Mouse (Mus musculus): ENCODE measurements around the gene Maml2.

The Maml2 gene

DNA sequence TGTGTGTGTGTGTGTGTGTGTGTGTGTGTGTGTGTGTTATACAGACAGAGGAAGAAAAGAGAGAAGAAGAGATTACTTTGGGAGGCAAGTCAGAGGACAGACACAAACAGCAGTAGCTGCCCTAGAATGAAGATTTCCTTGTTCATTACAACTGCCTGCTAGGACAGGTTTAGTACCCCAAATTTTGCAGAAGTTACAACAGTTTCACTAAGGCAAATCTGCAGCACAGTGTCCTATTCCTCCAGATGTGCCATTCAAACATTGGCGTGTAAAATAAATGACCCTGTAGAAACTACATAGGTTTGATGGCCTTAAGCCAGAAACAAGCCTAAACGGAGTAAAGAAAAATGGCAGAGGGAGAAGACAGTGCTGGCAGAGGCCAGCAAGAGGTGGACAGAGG, 195.1 kb downstream of the Maml2 start:
- DNase-seq (ENCODE audit: inconsistent ontology term): no peak

DNA sequence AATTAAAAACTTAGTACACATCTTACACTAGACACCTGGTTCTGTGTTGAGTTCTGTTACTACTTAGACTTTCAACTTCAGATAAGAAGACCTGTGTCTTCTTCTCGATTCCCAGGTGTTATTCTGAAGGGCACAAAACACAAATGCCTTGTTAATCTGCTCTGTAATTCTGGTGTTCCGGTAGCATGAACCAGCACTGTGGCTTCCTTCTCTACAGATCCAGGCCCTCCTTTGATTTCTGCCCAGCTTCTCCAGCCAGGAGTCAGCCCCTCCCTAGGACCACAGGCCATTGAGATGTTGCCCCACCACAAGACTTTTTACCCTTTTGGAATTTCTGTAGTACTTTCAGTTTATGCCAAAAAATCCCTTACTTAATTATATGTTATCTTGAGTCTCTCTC, 196.0 kb downstream of the Maml2 start:
- DNase-seq (ENCODE audit: inconsistent ontology term): no peak

DNA sequence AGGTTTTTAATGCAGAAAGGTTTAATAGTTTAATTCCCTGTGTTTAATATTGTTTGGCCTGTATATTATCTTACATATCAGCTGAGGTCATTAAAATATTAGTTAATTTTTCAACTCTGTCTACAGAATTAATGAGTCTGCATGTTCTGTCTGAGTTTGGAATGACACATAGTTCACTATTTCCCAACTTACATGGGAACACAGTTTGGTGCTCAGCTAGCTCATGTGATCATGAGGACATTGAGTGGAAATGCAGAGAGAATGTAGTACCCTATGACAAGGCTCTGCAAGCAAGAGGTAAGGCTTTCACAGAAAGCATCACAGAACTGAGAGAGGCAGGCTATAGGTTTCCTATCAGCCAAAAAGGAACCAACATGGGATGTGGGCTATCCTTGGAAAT, 197.8 kb downstream of the Maml2 start:
- no peak for DNase-seq (ENCODE audit: inconsistent ontology term)

DNA sequence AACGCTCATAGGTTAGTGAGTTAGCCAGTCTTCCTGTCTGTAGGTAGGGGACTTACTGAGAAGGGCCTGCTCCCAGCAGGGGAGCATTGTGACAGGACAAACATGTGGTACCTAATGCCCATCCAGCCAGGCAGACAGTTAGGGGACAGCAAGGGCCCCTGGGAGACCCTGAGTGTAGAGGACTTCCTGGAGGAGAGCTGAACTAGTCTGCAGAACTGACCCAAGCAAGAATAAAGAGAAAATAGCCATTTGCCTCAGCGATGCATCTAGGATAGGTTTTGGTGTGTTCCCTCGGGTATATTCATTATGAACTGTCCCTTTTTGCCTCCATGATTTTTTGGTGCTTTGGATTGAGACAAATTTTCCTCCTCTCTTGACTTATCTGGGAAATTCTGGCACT, 199.3 kb downstream of the Maml2 start:
- no peak for DNase-seq (ENCODE audit: inconsistent ontology term)

DNA sequence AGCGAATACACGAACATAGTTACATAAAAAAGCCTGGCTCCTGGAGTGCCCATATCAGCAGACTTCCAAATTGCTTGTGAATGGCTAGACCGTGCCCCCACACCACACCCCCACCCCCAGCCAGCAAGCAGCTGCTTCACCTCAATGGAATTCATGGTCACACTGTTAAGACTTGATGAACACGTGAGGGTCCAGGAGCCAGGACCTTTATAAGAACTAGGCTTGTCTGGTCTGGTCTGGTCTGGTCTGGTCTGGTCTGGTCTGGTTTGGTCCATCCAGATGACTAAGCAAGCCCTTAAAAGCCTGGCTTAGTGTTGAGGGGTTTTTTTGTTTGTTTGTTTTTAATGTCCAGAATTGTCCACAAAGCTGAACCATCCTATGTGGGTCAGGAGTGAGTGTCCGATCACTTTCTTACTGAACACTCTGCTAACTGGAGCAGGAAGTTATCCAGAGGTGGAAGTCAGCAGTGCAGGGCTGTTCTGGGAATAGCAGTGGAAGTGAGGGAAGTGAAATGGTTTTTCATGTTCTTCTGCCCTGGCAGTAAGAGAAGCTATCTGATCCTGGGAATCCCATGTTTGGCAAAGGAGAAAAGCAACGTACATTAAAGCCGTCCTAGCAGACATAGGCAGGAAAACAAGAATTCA, 200.1 kb downstream of the Maml2 start:
- peak; percentile 86 for DNase-seq (ENCODE audit: inconsistent ontology term)

DNA sequence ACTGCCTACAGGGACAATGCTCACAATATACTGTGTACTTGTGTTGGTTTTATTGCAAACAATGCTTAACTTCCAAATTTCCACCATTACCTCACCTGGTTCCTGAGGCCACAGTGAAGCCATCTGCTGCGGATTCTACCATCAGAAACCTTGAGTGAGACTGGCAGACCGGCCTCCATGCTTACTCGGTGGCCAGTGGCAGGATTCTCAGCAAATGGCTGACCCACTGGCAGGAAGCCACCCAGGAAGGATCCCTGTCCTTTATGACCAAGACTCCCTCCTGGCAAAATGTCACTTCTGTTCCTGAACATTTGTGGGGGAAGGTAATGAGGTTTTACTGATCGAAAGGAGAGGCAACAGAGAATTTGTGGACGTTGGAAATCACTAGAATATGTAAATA, 202.3 kb downstream of the Maml2 start:
- DNase-seq (ENCODE audit: inconsistent ontology term): no peak

DNA sequence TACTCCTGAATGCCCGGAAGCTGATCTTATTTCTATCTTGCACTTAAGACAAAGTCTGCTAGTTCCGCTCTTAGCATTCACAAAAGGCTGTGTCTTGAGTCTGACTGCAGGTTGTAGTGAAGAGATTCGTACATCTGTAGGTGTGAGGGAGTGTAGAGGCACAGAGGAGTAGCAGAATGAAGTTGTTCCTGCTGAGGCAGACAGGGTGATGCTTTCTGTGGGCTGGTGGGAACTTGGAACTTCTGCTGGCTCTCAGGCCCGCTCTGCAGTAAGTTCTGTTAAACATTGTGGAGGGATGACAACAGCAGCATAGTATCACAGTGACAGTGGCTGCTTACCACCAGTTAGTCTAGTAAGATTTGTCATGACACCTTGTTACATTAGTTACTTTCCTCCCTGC, 207.3 kb downstream of the Maml2 start:
- DNase-seq (ENCODE audit: inconsistent ontology term): no peak

DNA sequence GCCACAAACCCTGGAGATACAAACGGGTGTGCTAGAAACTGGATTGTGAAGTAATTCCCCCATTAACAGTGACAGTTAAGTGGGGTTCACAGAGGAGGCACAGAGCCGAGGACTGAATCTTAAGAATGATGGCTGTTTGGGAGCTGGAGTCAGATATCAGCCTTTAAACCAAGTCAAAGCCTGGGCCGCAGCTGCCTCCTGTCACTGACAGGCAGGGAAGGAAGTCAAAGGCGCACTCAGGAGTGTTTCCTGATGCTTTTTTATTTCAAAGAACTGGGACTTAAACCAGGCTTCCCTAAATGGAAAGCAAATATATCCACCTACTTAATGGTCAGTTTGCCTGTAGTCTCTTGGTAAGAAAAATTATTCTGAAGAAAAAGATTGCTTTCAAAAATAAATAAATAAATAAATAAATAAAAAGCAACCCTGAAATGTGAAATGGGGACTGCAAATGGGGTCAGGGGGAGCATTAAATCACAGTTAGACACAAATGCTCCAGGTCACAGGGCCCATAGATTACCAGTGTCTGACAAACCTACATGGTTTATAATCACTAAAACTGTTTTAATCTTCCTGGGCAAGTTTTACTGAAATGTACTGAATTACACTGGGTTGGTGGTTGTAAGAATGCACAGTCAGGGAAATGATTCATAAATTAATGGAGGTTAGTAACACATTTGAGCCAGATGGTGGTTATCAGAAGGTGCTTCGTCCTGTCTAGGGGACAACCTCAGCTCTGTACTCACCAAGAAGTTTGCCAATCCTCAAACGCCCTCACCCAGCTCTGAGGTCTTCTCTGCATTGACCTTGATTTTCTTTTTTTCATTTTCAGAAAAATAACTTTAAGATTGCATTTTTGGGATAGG, 209.4 kb downstream of the Maml2 start:
- DNase-seq (ENCODE audit: inconsistent ontology term): no peak

DNA sequence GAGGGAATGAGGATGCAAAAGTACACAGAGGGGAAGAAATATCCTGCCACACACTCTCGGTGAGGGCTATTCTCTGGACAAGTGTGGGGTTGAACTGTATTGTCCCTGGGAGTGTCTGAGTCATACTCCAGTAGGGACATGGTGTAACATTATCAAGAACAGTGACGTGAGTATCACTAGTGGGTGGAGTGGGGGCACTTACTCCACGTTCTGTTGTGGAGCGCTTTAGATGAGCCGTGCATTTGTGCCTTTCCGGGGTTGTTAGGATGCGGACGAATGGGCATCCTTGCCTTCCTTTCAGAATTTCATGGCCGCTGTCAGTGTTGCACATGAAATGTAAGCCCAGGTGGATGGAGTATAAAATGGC, 210.0 kb downstream of the Maml2 start:
- DNase-seq (ENCODE audit: inconsistent ontology term): no peak

DNA sequence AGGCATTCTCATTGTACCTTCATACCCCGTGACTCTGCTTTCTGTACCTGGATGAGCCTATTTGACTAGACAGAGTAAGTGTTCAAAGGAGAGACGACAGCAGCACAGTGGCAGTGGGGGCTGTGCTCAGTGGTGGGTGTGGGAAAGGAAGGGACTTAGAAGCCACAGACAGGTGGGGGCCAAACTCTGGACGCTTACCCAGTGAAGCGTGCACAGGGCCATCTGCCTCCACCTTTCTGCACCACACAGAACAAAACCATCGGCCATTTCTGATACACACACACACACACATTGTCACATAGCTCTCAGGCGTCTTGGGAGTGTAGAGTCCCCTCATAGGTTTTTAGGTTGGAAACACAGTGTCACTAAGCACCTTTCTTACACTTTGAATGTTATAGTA, 212.0 kb downstream of the Maml2 start:
- no peak for DNase-seq (ENCODE audit: inconsistent ontology term)

DNA sequence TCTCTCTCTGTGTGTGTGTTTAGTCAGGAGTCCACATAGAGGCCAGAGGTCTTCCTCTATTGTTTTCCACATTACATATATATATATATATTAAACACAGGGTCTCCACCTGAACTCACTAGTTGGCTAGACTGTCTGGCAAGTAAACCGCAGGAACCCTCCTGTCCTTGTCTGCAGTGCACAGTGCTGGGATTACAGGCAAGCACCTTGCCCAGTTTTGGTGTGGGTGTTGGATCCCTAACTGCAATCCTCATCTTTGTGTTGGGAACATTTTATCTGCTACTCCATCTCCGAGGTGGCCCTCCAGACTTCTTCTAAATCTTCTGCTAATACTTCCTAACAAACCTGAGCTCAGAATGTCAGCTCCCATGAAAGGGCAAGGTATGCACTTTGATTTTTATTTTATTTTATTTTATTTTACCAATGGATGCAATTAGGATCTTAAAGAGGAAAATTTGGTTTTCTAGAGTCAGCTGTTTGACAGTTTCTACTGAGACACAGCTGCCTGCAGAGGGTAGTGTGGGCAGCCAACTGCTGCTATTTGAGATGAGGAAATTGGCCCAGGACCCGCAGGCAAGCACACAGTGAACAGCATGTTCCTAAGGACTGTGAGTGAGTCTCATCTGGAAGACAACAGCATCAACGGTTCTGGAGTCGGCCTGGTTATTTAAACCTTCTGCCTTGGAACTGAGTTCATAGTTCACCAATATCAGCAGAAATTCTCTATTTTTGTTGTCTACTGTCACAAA, 213.0 kb downstream of the Maml2 start:
- no peak for DNase-seq (ENCODE audit: inconsistent ontology term)

DNA sequence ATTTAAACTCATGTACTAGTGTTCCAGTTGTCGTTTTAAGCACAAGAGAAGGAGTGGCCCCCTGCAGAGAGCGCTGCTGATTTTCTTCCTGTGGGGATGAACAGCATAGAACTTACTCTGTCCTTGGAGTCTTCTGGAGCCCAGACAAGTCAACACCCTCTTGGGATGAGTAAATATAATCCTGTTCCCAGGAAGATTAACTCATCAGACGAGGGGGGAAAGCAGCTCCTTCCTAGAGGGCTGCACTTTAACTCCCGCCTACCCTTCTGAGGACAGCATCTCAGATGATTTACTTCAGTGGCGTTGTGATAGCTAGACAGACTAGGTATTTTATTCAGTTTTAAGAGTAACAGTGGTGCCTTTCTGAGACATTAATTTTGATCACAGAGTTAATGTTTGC, 215.4 kb downstream of the Maml2 start:
- no peak for DNase-seq (ENCODE audit: inconsistent ontology term)

DNA sequence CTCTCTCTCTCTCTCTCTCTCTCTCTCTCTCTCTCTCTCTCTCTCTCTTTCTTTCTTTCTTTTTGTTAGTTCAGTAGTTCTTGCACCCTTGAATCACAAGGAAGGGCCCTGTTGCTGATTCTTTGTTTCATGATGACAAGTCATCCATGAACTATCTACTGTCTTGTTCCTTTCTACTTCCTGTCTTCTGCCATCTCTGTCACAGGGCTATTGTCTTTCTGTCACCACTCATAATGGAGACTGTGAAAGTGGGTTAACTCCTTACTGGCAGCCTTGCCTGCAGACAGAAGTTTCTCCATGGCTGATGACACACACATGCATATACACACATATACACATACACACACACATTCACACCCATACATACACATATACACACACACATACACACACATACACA, 216.7 kb downstream of the Maml2 start:
- DNase-seq (ENCODE audit: inconsistent ontology term): no peak

DNA sequence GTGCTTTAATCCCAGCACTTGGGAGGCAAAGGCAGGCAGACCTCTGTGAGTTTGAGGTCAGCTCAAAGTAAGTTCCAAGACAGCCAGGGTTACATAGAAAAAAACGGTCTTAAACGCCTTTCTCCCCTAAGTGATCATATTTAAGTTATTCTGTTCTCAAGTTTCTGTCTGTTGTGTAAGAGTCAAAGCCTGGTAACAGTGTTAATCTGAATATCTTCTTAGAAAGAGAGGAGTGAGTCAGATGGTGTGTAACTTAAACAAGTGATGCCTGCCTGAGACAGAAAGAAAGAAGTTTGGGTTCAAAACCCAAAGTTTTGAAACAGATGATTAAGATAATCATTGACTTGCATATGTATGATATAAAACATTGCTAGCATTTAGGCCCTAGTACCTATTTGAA, 218.2 kb downstream of the Maml2 start:
- no peak for DNase-seq (ENCODE audit: inconsistent ontology term)

DNA sequence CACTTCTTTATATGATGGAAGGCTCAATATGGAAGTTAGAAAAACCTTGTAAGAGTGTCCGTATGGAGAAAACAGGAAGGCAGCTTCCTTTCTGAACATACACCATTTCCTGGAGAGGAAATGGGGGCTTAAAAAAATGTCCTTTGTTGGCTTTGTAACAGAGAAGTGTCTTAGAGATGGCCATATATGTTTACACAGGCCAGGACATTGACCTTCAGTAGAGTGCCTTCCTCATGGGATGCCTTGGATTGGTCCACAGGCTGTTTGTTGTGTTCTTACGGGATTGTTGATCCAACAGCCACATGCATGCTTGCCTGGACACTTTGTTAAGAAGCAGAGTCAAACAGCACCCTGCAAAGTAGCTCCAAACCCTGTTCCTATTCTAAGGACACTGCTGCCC, 220.3 kb downstream of the Maml2 start:
- no peak for DNase-seq (ENCODE audit: inconsistent ontology term)

DNA sequence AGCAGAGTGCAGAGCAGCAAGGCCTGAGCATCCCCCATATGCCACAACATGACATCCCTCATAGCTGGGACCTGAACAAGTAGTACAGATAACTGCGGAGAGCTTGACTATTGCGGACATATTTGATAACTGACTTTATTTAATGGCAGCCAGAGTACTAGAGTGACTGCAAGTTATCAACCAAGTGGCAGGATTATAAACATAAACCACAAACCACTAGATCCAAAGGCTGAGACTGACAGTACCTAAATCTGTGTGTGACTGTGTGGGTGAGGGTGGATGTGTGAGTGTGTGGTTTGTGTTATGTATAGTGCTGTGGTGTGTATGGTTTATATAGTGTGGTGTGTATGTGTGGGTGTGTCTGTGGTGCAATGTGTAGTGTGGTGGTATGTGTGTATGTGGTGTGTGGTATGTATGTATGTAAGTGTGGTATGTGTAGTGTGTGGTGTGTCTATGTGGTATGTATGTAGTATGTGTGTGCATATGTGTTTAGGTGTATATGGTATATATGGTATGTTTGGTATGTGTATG, 220.7 kb downstream of the Maml2 start:
- DNase-seq (ENCODE audit: inconsistent ontology term): no peak

DNA sequence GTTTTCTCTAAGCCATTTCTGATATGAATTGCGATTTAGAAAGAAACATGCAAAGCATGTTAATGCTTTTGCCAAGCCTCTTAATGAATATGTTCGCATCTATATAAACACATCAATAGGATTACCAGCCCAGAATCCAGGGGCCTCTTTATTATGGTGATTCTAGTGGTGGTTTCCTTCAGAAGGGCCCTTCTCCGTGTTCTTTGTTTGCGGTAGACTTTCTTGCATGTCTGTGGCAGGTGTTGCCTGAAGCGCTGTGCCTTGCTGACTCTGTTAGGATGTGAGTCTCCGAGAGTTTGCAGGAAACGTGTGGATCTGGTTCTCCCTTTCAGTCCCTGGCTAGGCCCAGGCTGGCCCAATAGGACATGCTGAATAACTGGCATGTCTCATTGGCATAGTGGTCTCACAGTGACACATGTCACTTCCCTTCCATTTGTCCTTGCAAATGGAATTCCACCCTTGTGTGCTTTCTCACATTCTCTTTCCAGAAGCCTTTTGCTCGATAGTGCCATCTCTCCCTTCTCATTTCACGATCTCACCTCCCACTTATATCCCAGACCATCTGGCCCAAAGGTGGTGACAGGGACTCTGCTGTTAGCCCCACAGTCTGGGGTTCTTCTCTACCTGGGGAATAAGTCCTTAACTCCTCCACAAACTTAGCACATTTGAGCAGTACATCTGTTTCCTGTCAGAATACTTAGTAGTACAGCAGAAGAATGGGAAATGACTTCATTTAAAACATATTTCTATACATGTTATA, 224.5 kb downstream of the Maml2 start:
- no peak for DNase-seq (ENCODE audit: inconsistent ontology term)

DNA sequence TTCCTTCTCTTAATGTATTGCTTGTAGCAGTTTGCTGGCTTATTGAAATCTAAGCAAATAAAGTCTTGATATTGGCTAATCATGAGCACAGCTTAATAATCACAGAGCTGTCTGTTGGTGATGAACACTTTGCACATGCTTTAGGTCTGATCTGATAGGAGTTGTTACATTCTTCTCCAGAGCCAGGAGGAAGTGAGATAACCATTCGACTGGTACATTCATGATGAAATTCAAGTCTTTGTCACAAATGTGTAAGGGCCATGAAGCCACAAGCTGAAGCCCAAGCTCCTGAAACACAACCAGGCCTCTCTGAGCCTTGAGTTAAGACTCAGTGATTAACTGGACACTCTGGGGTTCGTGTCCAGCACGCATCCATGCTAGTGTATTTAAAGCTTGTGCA, 225.3 kb downstream of the Maml2 start:
- DNase-seq (ENCODE audit: inconsistent ontology term): no peak

DNA sequence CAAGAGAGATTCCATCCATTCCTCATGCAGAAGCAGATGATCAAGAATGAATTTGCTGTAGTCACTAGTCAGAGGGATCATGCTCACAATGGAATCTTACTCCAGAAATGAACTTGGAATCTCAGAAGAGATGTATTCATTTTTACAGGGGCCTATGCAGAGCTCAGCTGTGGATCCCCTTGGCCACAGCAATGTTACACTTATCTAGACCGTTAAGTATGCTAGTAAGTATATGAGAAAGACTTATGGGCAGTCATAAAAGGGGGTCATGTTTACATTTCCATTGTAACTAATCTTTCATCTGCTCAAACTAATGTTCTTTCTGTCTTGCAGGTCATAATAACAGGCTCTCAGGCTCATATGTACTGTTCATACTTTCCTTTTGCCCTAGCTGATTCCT, 227.3 kb downstream of the Maml2 start:
- DNase-seq (ENCODE audit: inconsistent ontology term): no peak

DNA sequence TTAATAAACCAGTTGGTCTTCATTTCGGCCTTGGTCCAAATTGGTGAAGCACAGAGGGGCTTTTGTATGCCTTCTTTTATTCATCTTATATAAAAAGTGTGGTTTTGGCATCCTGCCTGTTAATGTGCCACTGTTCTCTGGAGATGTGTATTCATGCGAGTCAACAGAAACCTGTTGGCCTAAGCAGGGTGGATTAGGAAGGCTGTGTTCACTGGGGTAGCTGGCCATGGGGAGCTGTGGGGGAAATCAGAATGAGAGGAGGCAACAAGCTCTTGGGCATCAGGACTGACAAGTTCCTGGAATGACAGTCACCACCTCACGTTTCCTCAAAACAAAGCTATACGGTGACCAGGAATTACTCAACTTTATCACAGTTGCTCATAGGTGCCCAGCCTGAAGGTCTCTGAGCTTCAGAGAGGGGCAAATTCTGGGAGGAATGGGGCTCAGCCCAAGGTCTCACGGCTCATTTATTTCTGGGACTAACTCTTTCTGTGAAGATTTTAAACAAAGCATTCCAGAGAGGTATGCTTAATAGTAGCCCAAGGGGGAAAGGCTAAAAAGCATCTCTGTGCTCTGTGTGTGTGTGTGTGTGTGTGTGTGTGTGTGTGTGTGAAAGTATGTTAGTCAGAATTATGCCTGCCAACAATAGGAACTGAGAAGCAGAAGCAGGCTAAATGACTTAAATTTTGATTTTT, 228.0 kb downstream of the Maml2 start:
- peak; percentile 81 for DNase-seq (ENCODE audit: inconsistent ontology term)

DNA sequence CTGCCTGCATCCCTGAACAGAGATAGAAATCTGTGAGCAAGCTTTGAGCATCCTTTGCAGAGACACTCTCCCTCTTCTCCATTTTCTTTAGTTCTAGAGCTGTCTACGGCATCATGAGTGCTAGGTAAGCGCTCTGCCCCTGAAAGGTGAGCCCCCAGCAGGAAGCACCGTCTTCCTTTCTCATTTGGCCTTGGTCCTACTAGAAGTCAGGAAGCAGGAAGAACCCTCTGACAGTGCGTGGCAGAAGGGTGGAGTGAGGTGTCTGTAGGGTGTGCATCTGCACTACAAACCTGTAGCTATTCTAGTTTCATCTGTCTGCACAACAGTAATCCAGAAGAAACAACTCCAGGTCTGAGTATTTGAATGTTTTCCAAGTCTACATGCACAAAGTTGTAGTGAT, 232.8 kb downstream of the Maml2 start:
- DNase-seq (ENCODE audit: inconsistent ontology term): no peak
